Mouse (Mus musculus) hindbrain, postnatal 0 days (tissue): ENCODE results near the gene Sstr4. TPM values are rescaled to one million over a fixed set of nuclear protein-coding genes. Genes with fewer than 3 reads are reported as not detected.

Experiments
- ATAC-seq: fragments of 200-750 bp; cut with Nextera tagmentation; 2 replicates; pipeline ENCODE4 v1.8.0; 2017; ENCODE audit warnings: mild to moderate bottlenecking, moderate TSS enrichment, moderate library complexity
- DNase-seq: peaks from one replicate; pipeline ENCODE4 v3.0.0-alpha.2; 2015; ENCODE audit warnings: low spot score
- H3K27ac ChIP-seq: fragments of 300-500 bp; sonication (generic); 2 replicates; pipeline ENCODE4 v1.5.1; 2014; ENCODE audit warnings: mild to moderate bottlenecking
- H3K27me3 ChIP-seq: fragments of 300-500 bp; sonication (generic); 2 replicates; pipeline ENCODE4 v1.6.1; 2014; ENCODE audit warnings: low read length, mixed read lengths; ENCODE audit not compliant: insufficient read depth
- H3K36me3 ChIP-seq: fragments of 300-500 bp; sonication (generic); 2 replicates; pipeline ENCODE4 v1.6.1; 2014; ENCODE audit warnings: low read length, mixed read lengths; ENCODE audit not compliant: insufficient read depth
- H3K4me1 ChIP-seq: fragments of 300-500 bp; sonication (generic); 2 replicates; pipeline ENCODE4 v1.6.1; 2014; ENCODE audit warnings: antibody characterized with exemption, low read length, mixed read lengths; ENCODE audit not compliant: insufficient read depth
- H3K4me2 ChIP-seq: fragments of 300-500 bp; sonication (generic); 2 replicates; pipeline ENCODE4 v1.6.1; 2014; ENCODE audit warnings: low read depth, mild to moderate bottlenecking, low read length, moderate library complexity, mixed read lengths
- H3K4me3 ChIP-seq: fragments of 300-500 bp; sonication (generic); 2 replicates; pipeline ENCODE4 v1.5.1; 2014; ENCODE audit warnings: low read length
- H3K9ac ChIP-seq: fragments of 300-500 bp; sonication (generic); replicated peaks from 2 replicates; pipeline ENCODE4 v1.6.1; 2014; ENCODE audit warnings: mild to moderate bottlenecking, low read length, moderate library complexity, mixed read lengths
- H3K9me3 ChIP-seq: fragments of 300-500 bp; sonication (generic); 2 replicates; pipeline ENCODE4 v1.6.1; 2016; ENCODE audit warnings: low read length, mixed read lengths
- CTCF ChIP-seq: IDR thresholded peaks from 2 replicates; pipeline ENCODE4 v1.5.1; 2016; ENCODE audit warnings: antibody characterized with exemption, control low read depth, low read depth
- WGBS: fragments of 180-500 bp; shearing (Covaris S2); extraction: QIAGEN DNeasy Blood & Tissue Kit; methylation state at CpG from one replicate; pipeline ENCODE4 v1.1.7; 2014; 5-methylcytosine and 5-hydroxymethylcytosine counted together
- polyA plus RNA-seq: library from polyadenylated mRNA; unstranded; fragments of >200 nt; fragmentation: Nextera tagmentation; extraction: Ambion mirVana; gene quantifications from 2 replicates; pipeline ENCODE4 v1.2.1, GENCODE M21; 2015
- total RNA-seq: library from RNA; depleted of rRNA; stranded (reverse); fragments of >200 nt; gene quantifications from 2 replicates; pipeline ENCODE4 v1.2.3, GENCODE M21; 2014; rRNA removed

Sstr4 gene
- total and polyA plus RNA-seq, 2 experiments from 2014 or later = 2.7 to 13.4 TPM

- Histone ChIP-seq H3K4me2 (peak overlapping the region; percentile 13), H3K4me3 (no peak overlapping the region), H3K9ac (no peak overlapping the region), H3K27ac (no peak overlapping the region), H3K4me1 (peaks cover 5% of the 10 kb centered on the region; the same call in 1 of the 2 replicates), H3K9me3 (no peaks in the 10 kb centered on the region), H3K36me3 (no peaks in the 10 kb centered on the region), H3K27me3 (no peaks in the 10 kb centered on the region)
- TF ChIP-seq CTCF = no peak
- WGBS = 40% methylated on average over 4 of the region's 4 CpGs
- DNase-seq (peak; percentile 12), ATAC-seq (peak; percentile 59)
Observed at GRCm38 (mm10) chr2:148442172-148442571, 47.0 kb downstream of the Sstr4 start.

DNA sequence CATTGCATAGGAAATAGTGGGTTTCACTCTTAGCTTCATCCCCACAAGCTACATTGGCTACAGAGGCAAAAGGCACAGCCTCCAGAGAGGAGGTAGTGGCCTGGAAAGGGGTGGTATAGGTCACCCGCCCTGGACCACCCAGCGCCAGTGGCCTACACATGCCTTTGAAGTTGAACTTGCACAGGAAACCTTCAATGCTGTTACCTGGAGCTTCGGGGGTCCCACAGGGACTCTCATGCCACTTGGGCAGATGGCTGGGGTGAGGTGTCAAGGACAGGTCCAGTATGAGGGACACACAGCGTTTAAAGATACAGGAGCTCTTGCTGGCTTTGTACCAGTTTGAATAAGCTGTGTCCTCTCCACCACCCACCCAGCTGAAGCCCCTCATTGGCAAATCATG, 47.6 kb downstream of the Sstr4 start:
- DNase-seq (no peak), ATAC-seq (no peak; the same call in 1 of the 2 replicates)
- Histone ChIP-seq H3K4me2 (peak overlapping the region; percentile 13; the same call in 1 of the 2 replicates), H3K4me3 (no peak overlapping the region; the same call in 1 of the 2 replicates), H3K9ac (no peak overlapping the region), H3K4me1 (peaks cover 5% of the 10 kb centered on the region; the same call in 1 of the 2 replicates), H3K27ac (peak overlapping the region; percentile 46; the same call in 1 of the 2 replicates), H3K9me3 (no peaks in the 10 kb centered on the region), H3K36me3 (no peaks in the 10 kb centered on the region), H3K27me3 (no peaks in the 10 kb centered on the region)
- WGBS = 88% methylated on average over 4 of the region's 4 CpGs
- no peak for TF ChIP-seq CTCF

DNA sequence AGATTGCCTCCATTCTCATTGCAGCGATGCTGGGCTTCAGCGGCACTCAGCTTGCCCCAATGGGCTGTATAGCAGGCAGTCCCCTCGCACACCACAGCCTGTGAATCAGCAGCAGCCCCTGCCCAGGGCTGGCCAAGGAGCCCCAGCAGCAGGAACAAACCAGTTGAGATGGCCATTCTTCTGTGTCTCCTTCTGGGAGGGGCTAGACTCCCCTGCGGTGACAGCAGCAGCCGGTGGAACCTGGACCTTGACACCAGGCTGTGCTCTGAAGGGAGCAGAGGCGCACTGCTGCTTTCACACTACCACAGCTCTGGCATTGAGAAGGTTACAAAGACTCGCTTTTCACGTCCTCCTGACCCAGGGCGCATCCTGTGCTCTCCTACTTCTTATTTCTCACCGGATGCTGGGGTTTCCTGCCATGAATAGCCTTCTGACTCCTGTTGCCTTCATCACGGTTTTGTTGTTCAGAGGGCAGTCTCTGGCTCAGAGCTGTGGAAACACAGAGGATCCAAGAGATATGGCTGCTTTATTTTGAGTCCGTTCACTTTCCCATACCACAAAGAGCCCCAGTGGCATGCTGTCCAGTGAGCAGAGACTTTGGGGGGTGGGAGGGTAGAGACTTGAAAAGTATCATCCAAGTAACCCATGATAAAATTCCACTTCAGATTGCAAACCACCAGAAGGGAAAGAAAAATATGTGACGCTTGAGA, 48.3 kb downstream of the Sstr4 start, which contains the start of gene Cd93:
Gene Cd93, minus strand, starts transcription at position 315 of the 710 bp plus-strand sequence.
- no peak within 1 kb of the TSS for H3K9ac ChIP-seq
- peaks cover 5% of the 10 kb centered on the region; the same call in 1 of the 2 replicates for H3K4me1 ChIP-seq
- H3K9me3 ChIP-seq = no peaks in the 10 kb centered on the region
- TF ChIP-seq CTCF = no peak
- H3K27ac ChIP-seq = peak within 1 kb of the TSS; percentile 46; the same call in 1 of the 2 replicates
- peak within 1 kb of the TSS; percentile 13 for H3K4me2 ChIP-seq
- H3K4me3 ChIP-seq = no peak within 1 kb of the TSS; the same call in 1 of the 2 replicates
- 56% methylated on average over 13 of the region's 13 CpGs for WGBS
- H3K27me3 ChIP-seq = no peaks in the 10 kb centered on the region
- no peaks in the 10 kb centered on the region for H3K36me3 ChIP-seq
- ATAC-seq (peak; percentile 55; the same call in 1 of the 2 replicates), DNase-seq (no peak)

GRCm38 (mm10) chr2:148444472-148444871, 49.3 kb downstream of the Sstr4 start:
- ATAC-seq = no peak
- H3K27ac ChIP-seq = no peak overlapping the region

DNA sequence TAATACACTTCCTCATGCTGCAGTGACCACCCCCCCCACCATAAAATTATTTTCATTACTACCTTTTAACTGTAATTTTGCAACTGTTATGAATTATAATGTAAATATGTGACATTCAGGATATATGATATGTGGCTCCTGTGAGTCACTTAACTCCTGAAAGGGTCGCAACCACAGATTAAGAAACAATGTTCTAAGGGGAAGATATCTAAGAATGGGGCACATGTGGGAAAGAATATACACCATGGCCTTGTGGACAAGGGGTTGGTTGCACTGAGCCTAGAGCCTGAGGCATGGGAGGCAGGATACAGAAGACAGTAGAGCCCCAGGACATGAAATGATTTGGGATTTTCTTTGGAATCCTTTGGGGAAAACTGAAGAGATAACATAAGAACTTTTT, 50.5 kb downstream of the Sstr4 start:
- DNase-seq = no peak
- Histone ChIP-seq H3K36me3 (no peaks in the 10 kb centered on the region), H3K27ac (no peak overlapping the region), H3K4me2 (no peak overlapping the region), H3K4me1 (peaks cover 5% of the 10 kb centered on the region; the same call in 1 of the 2 replicates), H3K4me3 (no peak overlapping the region), H3K9ac (no peak overlapping the region), H3K27me3 (no peaks in the 10 kb centered on the region), H3K9me3 (no peaks in the 10 kb centered on the region)
- 100% methylated on average over 1 of the region's 1 CpGs for WGBS
- no peak for ATAC-seq
- TF ChIP-seq CTCF = no peak

More at GRCm38 (mm10) chr2:148444472-148444871, 49.3 kb downstream of the Sstr4 start:
- H3K9me3 ChIP-seq = no peaks in the 10 kb centered on the region
- no peaks in the 10 kb centered on the region for H3K36me3 ChIP-seq
- no peak overlapping the region for H3K4me3 ChIP-seq
- no peak overlapping the region for H3K4me2 ChIP-seq
- DNase-seq = no peak
- peaks cover 5% of the 10 kb centered on the region; the same call in 1 of the 2 replicates for H3K4me1 ChIP-seq
- WGBS = 87% methylated on average over 1 of the region's 1 CpGs
- H3K27me3 ChIP-seq = no peaks in the 10 kb centered on the region
- TF ChIP-seq CTCF = no peak
- no peak overlapping the region for H3K9ac ChIP-seq

Other genes starting within 250 kb of the Sstr4 start
- gene Thbd, start 12.8 kb downstream of the Sstr4 start, total RNA-seq = 17.3 and 31.7 TPM in 2 replicates
- gene Thbd, start 12.8 kb downstream of the Sstr4 start, polyA plus RNA-seq = 13.3 and 13.4 TPM in 2 replicates
- 21.5 and 24.3 TPM in 2 replicates for gene Cd93, start 48.2 kb downstream of the Sstr4 start, total RNA-seq
- 5.0 and 5.3 TPM in 2 replicates for gene Cd93, start 48.2 kb downstream of the Sstr4 start, polyA plus RNA-seq